Mouse (Mus musculus) liver, embryonic 11.5 days (tissue): ENCODE measurements around the gene Ndufa7. TPM values are rescaled to one million over a fixed set of nuclear protein-coding genes. Genes with fewer than 3 reads are reported as not detected.
"Not testable (repeated sequence)": the region's sequence is repeated elsewhere in the genome, so short reads cannot be mapped to it uniquely, and the experiment has no call there.

Experiments used
- ATAC-seq: fragments of 200-750 bp; cut with Nextera tagmentation; replicated peaks from 2 replicates; pipeline ENCODE4 v1.8.0; 2017; ENCODE audit warnings: moderate number of reproducible peaks, mild to moderate bottlenecking, moderate TSS enrichment, moderate library complexity; ENCODE audit not compliant: low FRiP score
- DNase-seq: peaks from one replicate; pipeline ENCODE4 v3.0.0-alpha.2; 2017; ENCODE audit warnings: low spot score
- H3K27ac ChIP-seq: fragments of 300-500 bp; sonication (generic); 2 replicates; pipeline ENCODE4 v1.5.1; 2014; ENCODE audit warnings: mild to moderate bottlenecking, low read depth, low read length, control low read depth
- H3K27me3 ChIP-seq: fragments of 300-500 bp; sonication (generic); replicated peaks from 2 replicates; pipeline ENCODE4 v1.6.1; 2014; ENCODE audit warnings: low read length, mixed read lengths; ENCODE audit not compliant: control insufficient read depth, insufficient read depth
- H3K36me3 ChIP-seq: fragments of 300-500 bp; sonication (generic); 2 replicates; pipeline ENCODE4 v1.6.1; 2014; ENCODE audit warnings: mild to moderate bottlenecking, low read length, moderate library complexity, mixed read lengths; ENCODE audit not compliant: control insufficient read depth, insufficient read depth
- H3K4me1 ChIP-seq: fragments of 300-500 bp; sonication (generic); replicated peaks from 2 replicates; pipeline ENCODE4 v1.6.1; 2014; ENCODE audit warnings: low read length, mixed read lengths; ENCODE audit not compliant: control insufficient read depth, insufficient read depth
- H3K4me2 ChIP-seq: fragments of 300-500 bp; sonication (generic); 2 replicates; pipeline ENCODE4 v1.6.1; 2014; ENCODE audit warnings: mild to moderate bottlenecking, control low read depth, moderate library complexity
- H3K4me3 ChIP-seq: fragments of 300-500 bp; sonication (generic); 2 replicates; pipeline ENCODE4 v1.5.1; 2014; ENCODE audit warnings: low read depth, low read length, control low read depth
- H3K9ac ChIP-seq: fragments of 300-500 bp; sonication (generic); 2 replicates; pipeline ENCODE4 v1.6.1; 2014; ENCODE audit warnings: low read depth, low read length, control low read depth
- H3K9me3 ChIP-seq: fragments of 300-500 bp; sonication (generic); 2 replicates; pipeline ENCODE4 v1.6.1; 2016; ENCODE audit warnings: low read length, inconsistent platforms, mixed read lengths; ENCODE audit not compliant: control insufficient read depth
- WGBS: fragments of 180-500 bp; shearing (Covaris S2); extraction: QIAGEN DNeasy Blood & Tissue Kit; methylation state at CpG from one replicate; pipeline ENCODE4 v1.1.7; 2014; 5-methylcytosine and 5-hydroxymethylcytosine counted together
- microRNA-seq: library from miRNA; unstranded; fragments of <30 nt; microRNA quantifications from one replicate; pipeline ENCODE4, GENCODE M21; 2017; ENCODE audit warnings: borderline number of aligned reads
- polyA plus RNA-seq: library from polyadenylated mRNA; unstranded; fragments of >200 nt; fragmentation: Nextera tagmentation; extraction: Ambion mirVana; gene quantifications from 2 replicates; pipeline ENCODE4 v1.2.1, GENCODE M21; 2014

The Ndufa7 gene
- polyA plus RNA-seq, 1 experiment from 2014 or later = 411 TPM

GRCm38 (mm10) chr17:33873537-33873936 is 49.2 kb downstream of the Ndufa7 start, which contains the start of gene Gm7029:
Gm7029 (plus strand) TSS chr17:33873837.
- H3K4me1 ChIP-seq, DNase-seq, H3K27ac ChIP-seq, H3K36me3 ChIP-seq, ATAC-seq, H3K27me3 ChIP-seq, H3K9me3 ChIP-seq, H3K4me2 ChIP-seq, H3K4me3 ChIP-seq, H3K9ac ChIP-seq: not testable (repeated sequence)
- WGBS = 81% methylated on average over 3 of the region's 12 CpGs

DNA sequence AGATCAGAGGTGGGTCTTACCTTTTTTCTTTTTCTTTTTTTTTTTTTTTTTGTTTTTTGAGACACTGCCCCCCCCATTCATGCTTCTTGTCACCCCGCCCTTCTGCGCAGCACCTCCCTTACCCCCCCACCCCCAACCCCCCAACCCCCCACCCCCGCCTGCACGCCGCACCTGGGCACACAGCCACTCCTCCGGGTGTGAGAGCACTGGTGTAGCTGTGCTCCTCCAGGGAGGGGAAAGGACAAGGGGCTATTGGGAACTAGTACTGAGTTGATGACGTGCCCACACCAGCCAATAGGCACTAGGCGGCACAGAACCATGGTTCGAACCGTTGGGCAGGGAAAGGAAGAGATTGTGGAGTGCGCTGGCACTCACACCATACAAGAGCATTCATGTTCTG is 50.0 kb downstream of the Ndufa7 start:
- peak; percentile 22 for DNase-seq
- Histone ChIP-seq H3K4me2 (no peak overlapping the region), H3K9ac (no peak overlapping the region), H3K36me3 (peaks cover 8% of the 10 kb centered on the region), H3K27me3 (no peaks in the 10 kb centered on the region), H3K9me3 (no peaks in the 10 kb centered on the region), H3K4me1 (no peaks in the 10 kb centered on the region), H3K4me3 (no peak overlapping the region), H3K27ac (no peak overlapping the region)
- no peak for ATAC-seq
- 88% methylated on average over 11 of the region's 11 CpGs for WGBS

GRCm38 (mm10) chr17:33875797-33876196 is 51.4 kb downstream of the Ndufa7 start:
- ATAC-seq, H3K4me1 ChIP-seq, H3K27ac ChIP-seq, H3K4me2 ChIP-seq, H3K9ac ChIP-seq, H3K27me3 ChIP-seq, H3K9me3 ChIP-seq, H3K4me3 ChIP-seq: not testable (repeated sequence)
- WGBS = 77% methylated on average over 5 of the region's 5 CpGs
- peaks cover 15% of the 10 kb centered on the region for H3K36me3 ChIP-seq
- peak; percentile 32 for DNase-seq

- Histone ChIP-seq H3K4me1 (peaks cover 15% of the 10 kb centered on the region), H3K36me3 (peaks cover 28% of the 10 kb centered on the region)
- DNase-seq, H3K27ac ChIP-seq, H3K9ac ChIP-seq, H3K9me3 ChIP-seq, H3K27me3 ChIP-seq, H3K4me2 ChIP-seq, H3K4me3 ChIP-seq, ATAC-seq: not testable (repeated sequence)
- 87% methylated on average over 10 of the region's 11 CpGs for WGBS
Observed at GRCm38 (mm10) chr17:33884320-33884719, 59.9 kb downstream of the Ndufa7 start.

DNA sequence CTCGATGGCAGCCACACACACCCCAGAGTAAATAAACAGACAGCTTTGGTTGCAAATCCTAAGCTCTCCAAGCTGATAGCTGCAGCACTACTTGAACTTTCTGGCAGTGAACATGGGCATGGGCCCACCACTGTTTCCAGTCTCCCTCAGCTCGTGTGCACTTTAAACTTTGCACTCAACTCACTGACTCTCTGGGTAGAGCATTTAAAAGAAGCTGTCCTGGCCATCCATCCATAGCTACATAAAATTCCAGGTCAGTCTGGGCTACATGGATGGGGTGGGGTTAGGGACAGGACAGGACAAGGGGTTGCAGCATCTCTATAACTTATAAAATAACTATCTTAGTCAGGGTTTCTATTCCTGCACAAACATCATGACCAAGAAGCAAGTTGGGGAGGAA is 63.4 kb downstream of the Ndufa7 start:
- ATAC-seq, H3K36me3 ChIP-seq, H3K9ac ChIP-seq, H3K9me3 ChIP-seq, DNase-seq, H3K27me3 ChIP-seq, H3K27ac ChIP-seq, H3K4me3 ChIP-seq: not testable (repeated sequence)
- H3K4me2 ChIP-seq = peak overlapping the region; percentile 80
- WGBS = 44% methylated on average over 2 of the region's 2 CpGs
- H3K4me1 ChIP-seq = peaks cover 15% of the 10 kb centered on the region

Small RNA genes lying within 50 kb of the gene (microRNA-seq; reads per million reads assigned to microRNA genes)
- not detected for gene Gm27740

Other genes with a start within 250 kb of the Ndufa7 start
- gene Zfp414, start 195.5 kb upstream of the Ndufa7 start, polyA plus RNA-seq = 59.8 and 61.4 TPM in 2 replicates
- gene Pram1, start 186.5 kb upstream of the Ndufa7 start, polyA plus RNA-seq = 0.82 and 1.6 TPM in 2 replicates
- gene Hnrnpm, start 137.7 kb upstream of the Ndufa7 start, polyA plus RNA-seq = 410 and 431 TPM in 2 replicates
- gene March2, start 105.9 kb upstream of the Ndufa7 start, polyA plus RNA-seq = 92.1 and 95.7 TPM in 2 replicates
- gene Rab11b, start 64.0 kb upstream of the Ndufa7 start, polyA plus RNA-seq = 184 and 199 TPM in 2 replicates
- 28.1 and 31.9 TPM in 2 replicates for gene Angptl4, start 42.7 kb upstream of the Ndufa7 start, polyA plus RNA-seq
- gene Kank3, start 14.1 kb upstream of the Ndufa7 start, polyA plus RNA-seq = 21.4 and 23.4 TPM in 2 replicates
- gene Rps28, start within 50 bp of the Ndufa7 start, polyA plus RNA-seq = 1,026 and 1,173 TPM in 2 replicates
- 44.1 and 49.7 TPM in 2 replicates for gene Cd320, start 18.5 kb downstream of the Ndufa7 start, polyA plus RNA-seq
- gene Gm7029, start 49.3 kb downstream of the Ndufa7 start, polyA plus RNA-seq = not detected in 2 replicates
- gene Kifc1, start 66.1 kb downstream of the Ndufa7 start, polyA plus RNA-seq = 10.2 and 11.8 TPM in 2 replicates
- gene Platr17, start 80.6 kb downstream of the Ndufa7 start, polyA plus RNA-seq = 1.8 and 2.2 TPM in 2 replicates
- 46.9 and 52.9 TPM in 2 replicates for gene Daxx, start 84.8 kb downstream of the Ndufa7 start, polyA plus RNA-seq
- gene Tapbp, start 91.3 kb downstream of the Ndufa7 start, polyA plus RNA-seq = 28.1 and 29.1 TPM in 2 replicates
- 12.4 and 13.0 TPM in 2 replicates for gene Zbtb22, start 91.3 kb downstream of the Ndufa7 start, polyA plus RNA-seq
- 22.1 and 25.6 TPM in 2 replicates for gene Rgl2, start 105.0 kb downstream of the Ndufa7 start, polyA plus RNA-seq
- 266 and 286 TPM in 2 replicates for gene Pfdn6, start 115.8 kb downstream of the Ndufa7 start, polyA plus RNA-seq
- 62.6 and 67.0 TPM in 2 replicates for gene Wdr46, start 116.1 kb downstream of the Ndufa7 start, polyA plus RNA-seq
- gene B3galt4, start 126.9 kb downstream of the Ndufa7 start, polyA plus RNA-seq = 2.9 and 3.5 TPM in 2 replicates
- gene Vps52, start 131.2 kb downstream of the Ndufa7 start, polyA plus RNA-seq = 47.2 and 49.1 TPM in 2 replicates
- gene Rps18, start 131.4 kb downstream of the Ndufa7 start, polyA plus RNA-seq = 2,164 and 2,343 TPM in 2 replicates
- gene H2-K1, start 175.8 kb downstream of the Ndufa7 start, polyA plus RNA-seq = 82.7 and 84.9 TPM in 2 replicates
- gene Ring1, start 200.1 kb downstream of the Ndufa7 start, polyA plus RNA-seq = 3.4 and 5.5 TPM in 2 replicates
- 34.2 and 45.1 TPM in 2 replicates for gene H2-Ke6, start 203.5 kb downstream of the Ndufa7 start, polyA plus RNA-seq
- gene Slc39a7, start 207.1 kb downstream of the Ndufa7 start, polyA plus RNA-seq = 73.9 and 75.9 TPM in 2 replicates
- 30.8 and 31.5 TPM in 2 replicates for gene Rxrb, start 207.2 kb downstream of the Ndufa7 start, polyA plus RNA-seq
- gene Col11a2, start 214.9 kb downstream of the Ndufa7 start, polyA plus RNA-seq = 0.61 and 0.67 TPM in 2 replicates